Mouse (Mus musculus) liver, postnatal 0 days (tissue): ENCODE results near the gene Gm9747.

Experiments
- CTCF ChIP-seq: sonication (generic); IDR thresholded peaks from 2 replicates; pipeline ENCODE4 v1.5.1; 2016; ENCODE audit warnings: antibody characterized with exemption, low read depth
- EP300 ChIP-seq: IDR thresholded peaks from 2 replicates; pipeline ENCODE4 v1.6.1; 2016; ENCODE audit warnings: antibody characterized with exemption, low read depth, mild to moderate bottlenecking

DNA sequence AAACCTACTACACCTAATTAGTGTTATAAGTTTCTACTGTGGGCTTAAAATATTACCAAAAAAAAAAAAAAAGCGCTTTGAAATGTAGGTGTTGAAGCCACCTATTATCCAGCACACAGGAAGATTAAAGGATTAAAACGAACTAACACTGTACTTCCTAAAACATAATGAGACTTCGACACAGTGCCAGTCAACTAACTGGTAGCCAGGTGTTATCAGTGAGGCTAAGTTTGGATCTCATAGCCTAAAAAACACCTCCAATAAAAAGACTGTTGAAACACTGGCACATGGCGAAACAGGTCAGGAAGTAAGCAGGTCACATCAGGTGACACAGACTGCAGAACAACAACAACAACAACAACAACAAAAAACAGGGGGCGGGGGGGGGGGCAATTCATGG lies 28.7 kb downstream of the Gm9747 start:
- TF ChIP-seq CTCF: no peak
- TF ChIP-seq EP300: no peak
